Mouse (Mus musculus) lung, adult 2 months (tissue): ENCODE data around the gene Olfr1315-ps1.

Experiments
- CTCF ChIP-seq: fragments of 200-500 bp; IDR thresholded peaks from 2 replicates; pipeline ENCODE4 v1.5.1; 2011; ENCODE audit warnings: mild to moderate bottlenecking, low read length, control low read depth; ENCODE audit not compliant: insufficient read depth
- POLR2A ChIP-seq: fragments of 200-500 bp; IDR thresholded peaks from 2 replicates; pipeline ENCODE4 v1.6.1; 2011; ENCODE audit warnings: low read depth, mild to moderate bottlenecking, control low read depth, low read length, borderline replicate concordance; ENCODE audit errors: extremely low read depth

GRCm38 (mm10) chr2:112140029-112140428, 24.8 kb upstream of the Olfr1315-ps1 start, which contains the start of gene Olfr1317:
- TF ChIP-seq CTCF (no peak), POLR2A (no peak)
